Mouse (Mus musculus): ENCODE data around the gene Ginm1. TPM values are rescaled to one million over a fixed set of nuclear protein-coding genes. Genes with fewer than 3 reads are reported as not detected.

Gene Ginm1
- 81.0 and 85.4 TPM in 2 replicates for polyA plus RNA-seq (2014; fragmentation: Nextera tagmentation; extraction: Ambion mirVana)

GRCm38 (mm10) chr10:7792751-7793385, at the start of gene Ginm1, which contains the start of gene Ppil4:
Gene Ginm1, minus strand, starts transcription at chr10:7792824.
Gene Ppil4, plus strand, starts transcription at chr10:7792891.
- Histone ChIP-seq H3K9me3 (ENCODE audit: control insufficient read depth, low read depth, low read length) (no peaks in the 10 kb centered on the region), H3K4me2 (replicated peaks; ENCODE audit: low read depth, low read length) (peak within 1 kb of the TSS; percentile 59), H3K4me1 (ENCODE audit: control insufficient read depth, insufficient read depth, low read length) (peaks cover 14% of the 10 kb centered on the region), H3K4me3 (ENCODE audit: low read depth, low read length) (peak within 1 kb of the TSS; percentile 89), H3K9ac (replicated peaks; ENCODE audit: low read depth, low read length) (peak within 1 kb of the TSS; percentile 66), H3K36me3 (ENCODE audit: control insufficient read depth, insufficient read depth, low read length) (peaks cover 27% of the 10 kb centered on the region), H3K27ac (ENCODE audit: low read length) (peak within 1 kb of the TSS; percentile 13; the same call in 1 of the 2 replicates), H3K27me3 (ENCODE audit: control insufficient read depth, insufficient read depth, low read length) (no peaks in the 10 kb centered on the region)
- peak; percentile 92 for ATAC-seq (ENCODE audit: insufficient number of reproducible peaks, insufficient read depth, low FRiP score, low read depth)
- under 1% methylated on average over 52 of the region's 52 CpGs for WGBS

DNA sequence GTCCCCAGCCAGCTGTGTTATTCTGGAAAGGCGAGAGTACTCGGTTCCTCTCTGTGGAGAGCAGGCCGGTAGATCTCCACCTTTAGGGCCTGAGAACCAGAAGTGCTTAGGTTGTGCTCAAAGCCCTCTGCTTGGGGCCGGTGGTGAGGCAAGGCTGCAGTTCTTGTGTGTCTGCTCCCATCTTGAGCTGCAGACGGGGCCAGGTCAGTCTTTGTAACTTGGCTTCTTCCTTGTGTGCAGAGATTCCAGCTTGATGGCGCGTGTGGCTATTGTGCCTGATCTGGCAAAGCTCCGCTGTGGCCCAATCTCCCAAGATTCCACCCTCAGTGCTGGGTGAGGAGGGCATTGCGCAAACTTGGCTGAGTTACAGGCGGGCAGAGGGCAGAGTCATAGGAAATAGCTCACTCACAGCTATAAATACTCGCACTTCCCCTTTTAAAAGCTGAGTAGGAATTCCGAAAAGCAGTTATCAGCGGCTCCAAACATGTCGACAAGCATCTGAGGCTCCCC, 49.0 kb upstream of the Ginm1 start:
- Histone ChIP-seq H3K9ac (replicated peaks; ENCODE audit: low read depth, low read length) (no peak overlapping the region), H3K4me1 (ENCODE audit: control insufficient read depth, insufficient read depth, low read length) (no peaks in the 10 kb centered on the region), H3K4me2 (replicated peaks; ENCODE audit: low read depth, low read length) (no peak overlapping the region), H3K27ac (ENCODE audit: low read length) (no peak overlapping the region), H3K4me3 (ENCODE audit: low read depth, low read length) (no peak overlapping the region), H3K36me3 (ENCODE audit: control insufficient read depth, insufficient read depth, low read length) (no peaks in the 10 kb centered on the region), H3K9me3 (ENCODE audit: control insufficient read depth, low read depth, low read length) (no peaks in the 10 kb centered on the region), H3K27me3 (ENCODE audit: control insufficient read depth, insufficient read depth, low read length) (no peaks in the 10 kb centered on the region)
- 53% methylated on average over 14 of the region's 14 CpGs for WGBS
- no peak for ATAC-seq (ENCODE audit: insufficient number of reproducible peaks, insufficient read depth, low FRiP score, low read depth)

DNA sequence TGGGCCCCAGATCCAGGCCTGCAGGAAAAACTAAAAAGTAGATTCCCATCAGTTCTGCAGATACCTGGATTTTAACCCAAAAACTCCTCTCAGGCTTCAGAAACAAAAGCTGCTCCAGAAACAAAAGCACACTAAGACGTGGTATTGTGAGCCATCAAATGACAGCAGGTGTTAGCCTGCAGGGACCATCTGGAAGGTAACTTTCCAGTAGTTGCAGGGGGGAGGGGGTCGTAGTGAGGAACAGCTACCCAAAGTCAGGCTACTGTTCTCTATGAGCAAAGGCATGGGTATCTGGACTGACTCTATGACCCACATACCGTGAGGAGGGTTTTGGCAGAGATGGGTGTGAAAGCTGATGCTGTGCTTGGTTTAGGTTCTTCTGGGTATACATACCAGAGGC, 48.2 kb upstream of the Ginm1 start:
- no peak overlapping the region for H3K4me2 ChIP-seq (replicated peaks; ENCODE audit: low read depth, low read length)
- H3K27ac ChIP-seq (ENCODE audit: low read length) = no peak overlapping the region
- H3K27me3 ChIP-seq (ENCODE audit: control insufficient read depth, insufficient read depth, low read length) = no peaks in the 10 kb centered on the region
- no peaks in the 10 kb centered on the region for H3K36me3 ChIP-seq (ENCODE audit: control insufficient read depth, insufficient read depth, low read length)
- no peak for ATAC-seq (ENCODE audit: insufficient number of reproducible peaks, insufficient read depth, low FRiP score, low read depth)
- no peak overlapping the region for H3K4me3 ChIP-seq (ENCODE audit: low read depth, low read length)
- H3K9me3 ChIP-seq (ENCODE audit: control insufficient read depth, low read depth, low read length) = no peaks in the 10 kb centered on the region
- WGBS = 60% methylated on average over 3 of the region's 3 CpGs
- H3K4me1 ChIP-seq (ENCODE audit: control insufficient read depth, insufficient read depth, low read length) = no peaks in the 10 kb centered on the region
- no peak overlapping the region for H3K9ac ChIP-seq (replicated peaks; ENCODE audit: low read depth, low read length)

GRCm38 (mm10) chr10:7840353-7840733, 47.7 kb upstream of the Ginm1 start:
- Histone ChIP-seq H3K4me2 (replicated peaks; ENCODE audit: low read depth, low read length) (no peak overlapping the region), H3K27ac (ENCODE audit: low read length) (no peak overlapping the region), H3K36me3 (ENCODE audit: control insufficient read depth, insufficient read depth, low read length) (no peaks in the 10 kb centered on the region), H3K4me1 (ENCODE audit: control insufficient read depth, insufficient read depth, low read length) (no peaks in the 10 kb centered on the region), H3K27me3 (ENCODE audit: control insufficient read depth, insufficient read depth, low read length) (no peaks in the 10 kb centered on the region), H3K9me3 (ENCODE audit: control insufficient read depth, low read depth, low read length) (no peaks in the 10 kb centered on the region), H3K9ac (replicated peaks; ENCODE audit: low read depth, low read length) (no peak overlapping the region), H3K4me3 (ENCODE audit: low read depth, low read length) (no peak overlapping the region)
- ATAC-seq (ENCODE audit: insufficient number of reproducible peaks, insufficient read depth, low FRiP score, low read depth) = no peak
- 80% methylated on average over 2 of the region's 2 CpGs for WGBS

GRCm38 (mm10) chr10:7839551-7840352, 47.1 kb upstream of the Ginm1 start:
- H3K9ac ChIP-seq (replicated peaks; ENCODE audit: low read depth, low read length) = no peak overlapping the region
- no peaks in the 10 kb centered on the region for H3K36me3 ChIP-seq (ENCODE audit: control insufficient read depth, insufficient read depth, low read length)
- no peaks in the 10 kb centered on the region for H3K4me1 ChIP-seq (ENCODE audit: control insufficient read depth, insufficient read depth, low read length)
- no peak overlapping the region for H3K27ac ChIP-seq (ENCODE audit: low read length)
- H3K9me3 ChIP-seq (ENCODE audit: control insufficient read depth, low read depth, low read length) = no peaks in the 10 kb centered on the region
- H3K27me3 ChIP-seq (ENCODE audit: control insufficient read depth, insufficient read depth, low read length) = no peaks in the 10 kb centered on the region
- no peak overlapping the region for H3K4me2 ChIP-seq (replicated peaks; ENCODE audit: low read depth, low read length)
- ATAC-seq (ENCODE audit: insufficient number of reproducible peaks, insufficient read depth, low FRiP score, low read depth) = no peak
- WGBS = 84% methylated on average over 22 of the region's 22 CpGs
- no peak overlapping the region for H3K4me3 ChIP-seq (ENCODE audit: low read depth, low read length)

DNA sequence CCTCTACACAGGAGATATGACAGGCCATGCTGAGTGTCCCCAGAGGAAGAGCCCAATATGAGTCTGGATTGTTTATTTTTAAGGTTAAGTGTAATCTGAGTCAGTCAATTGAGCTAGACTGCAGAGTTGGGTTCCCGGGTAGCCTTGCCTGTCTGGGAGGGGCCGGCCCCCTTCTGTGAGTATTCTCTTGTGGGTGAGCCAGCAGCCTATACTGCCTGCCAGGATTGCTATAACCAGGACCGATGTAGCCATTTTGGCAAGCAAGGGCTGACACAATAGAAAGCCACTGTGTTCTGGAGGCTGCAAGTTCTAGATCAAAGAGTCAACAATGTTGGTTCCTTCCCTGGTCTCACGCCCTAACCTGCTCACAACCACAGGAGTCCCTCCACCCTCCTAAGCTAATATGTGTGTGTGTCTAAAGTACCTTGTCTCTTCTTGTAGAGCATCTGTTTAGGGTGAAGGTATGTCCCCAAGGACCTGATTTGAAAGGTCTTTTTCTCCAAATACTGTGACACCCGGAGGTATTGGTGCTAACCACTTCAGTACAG, 46.3 kb upstream of the Ginm1 start:
- H3K27me3 ChIP-seq (ENCODE audit: control insufficient read depth, insufficient read depth, low read length) = no peaks in the 10 kb centered on the region
- H3K36me3 ChIP-seq (ENCODE audit: control insufficient read depth, insufficient read depth, low read length) = no peaks in the 10 kb centered on the region
- WGBS = 83% methylated on average over 5 of the region's 5 CpGs
- H3K4me1 ChIP-seq (ENCODE audit: control insufficient read depth, insufficient read depth, low read length) = no peaks in the 10 kb centered on the region
- H3K4me3 ChIP-seq (ENCODE audit: low read depth, low read length) = no peak overlapping the region
- ATAC-seq (ENCODE audit: insufficient number of reproducible peaks, insufficient read depth, low FRiP score, low read depth) = no peak
- no peak overlapping the region for H3K9ac ChIP-seq (replicated peaks; ENCODE audit: low read depth, low read length)
- no peak overlapping the region for H3K4me2 ChIP-seq (replicated peaks; ENCODE audit: low read depth, low read length)
- H3K9me3 ChIP-seq (ENCODE audit: control insufficient read depth, low read depth, low read length) = no peaks in the 10 kb centered on the region
- H3K27ac ChIP-seq (ENCODE audit: low read length) = no peak overlapping the region

DNA sequence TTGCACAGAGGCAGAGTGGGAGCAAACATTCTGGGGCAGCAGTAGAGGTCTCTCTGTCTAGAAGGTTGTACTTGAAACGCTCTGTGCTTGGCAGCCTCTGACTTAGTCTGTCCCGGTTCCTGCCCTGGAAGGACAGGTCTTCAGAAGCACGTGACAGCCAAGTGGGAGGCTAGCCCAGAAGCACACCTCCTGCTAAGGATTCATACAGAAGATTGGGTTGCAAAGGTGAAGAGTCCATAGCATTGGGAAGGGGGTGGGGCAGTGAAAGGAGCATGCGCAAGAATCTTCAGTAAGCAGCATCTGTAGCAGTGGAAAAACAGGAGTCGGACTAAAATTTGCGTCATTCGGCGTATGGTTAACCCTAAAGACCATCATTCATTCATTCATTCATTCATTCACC, 45.4 kb upstream of the Ginm1 start:
- no peak overlapping the region for H3K4me3 ChIP-seq (ENCODE audit: low read depth, low read length)
- no peaks in the 10 kb centered on the region for H3K27me3 ChIP-seq (ENCODE audit: control insufficient read depth, insufficient read depth, low read length)
- no peaks in the 10 kb centered on the region for H3K4me1 ChIP-seq (ENCODE audit: control insufficient read depth, insufficient read depth, low read length)
- H3K9ac ChIP-seq (replicated peaks; ENCODE audit: low read depth, low read length) = no peak overlapping the region
- H3K27ac ChIP-seq (ENCODE audit: low read length) = no peak overlapping the region
- H3K9me3 ChIP-seq (ENCODE audit: control insufficient read depth, low read depth, low read length) = no peaks in the 10 kb centered on the region
- ATAC-seq (ENCODE audit: insufficient number of reproducible peaks, insufficient read depth, low FRiP score, low read depth) = no peak
- 88% methylated on average over 8 of the region's 8 CpGs for WGBS
- H3K36me3 ChIP-seq (ENCODE audit: control insufficient read depth, insufficient read depth, low read length) = no peaks in the 10 kb centered on the region
- no peak overlapping the region for H3K4me2 ChIP-seq (replicated peaks; ENCODE audit: low read depth, low read length)

DNA sequence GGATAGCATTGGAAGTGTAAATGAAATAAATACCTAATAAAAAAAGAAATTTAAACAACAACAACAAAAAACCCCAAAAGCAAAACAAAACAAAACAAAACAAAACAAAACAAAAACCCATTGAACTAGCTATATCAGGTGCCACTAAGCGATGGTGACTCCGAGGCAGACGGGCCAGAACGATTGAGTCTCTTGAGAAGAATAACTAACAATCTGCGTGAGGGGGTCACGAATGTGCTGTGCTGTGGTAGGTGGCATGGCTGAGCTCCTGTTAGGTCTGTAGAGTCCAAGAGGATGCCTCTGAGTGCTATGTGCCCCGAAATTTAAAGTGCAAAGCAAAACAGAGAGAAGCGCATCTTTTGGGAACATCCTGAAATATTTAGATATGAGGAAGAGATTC, 44.8 kb upstream of the Ginm1 start:
- Histone ChIP-seq H3K27ac (ENCODE audit: low read length) (no peak overlapping the region), H3K9ac (replicated peaks; ENCODE audit: low read depth, low read length) (no peak overlapping the region), H3K4me2 (replicated peaks; ENCODE audit: low read depth, low read length) (no peak overlapping the region), H3K4me1 (ENCODE audit: control insufficient read depth, insufficient read depth, low read length) (0 out of 2 replicates have a peak, but pooled peaks cover 2% of the 10 kb centered on the region), H3K9me3 (ENCODE audit: control insufficient read depth, low read depth, low read length) (no peaks in the 10 kb centered on the region), H3K36me3 (ENCODE audit: control insufficient read depth, insufficient read depth, low read length) (no peaks in the 10 kb centered on the region), H3K27me3 (ENCODE audit: control insufficient read depth, insufficient read depth, low read length) (no peaks in the 10 kb centered on the region), H3K4me3 (ENCODE audit: low read depth, low read length) (no peak overlapping the region)
- 96% methylated on average over 8 of the region's 8 CpGs for WGBS
- no peak for ATAC-seq (ENCODE audit: insufficient number of reproducible peaks, insufficient read depth, low FRiP score, low read depth)

Data from stomach, embryonic 14.5 days (tissue).